Mouse (Mus musculus): ENCODE data around the gene E130208F15Rik.

E130208F15Rik gene

GRCm38 (mm10) chr7:30321539-30322284 lies at the start of gene E130208F15Rik:
Gene E130208F15Rik (plus strand): TSS chr7:30321740.
- DNase-seq = peak; percentile 89 to 94

- DNase-seq = no peak
These were observed 47.2 kb upstream of the E130208F15Rik start for GRCm38 (mm10) chr7:30274383-30274782.

GRCm38 (mm10) chr7:30278911-30279310 lies 42.6 kb upstream of the E130208F15Rik start:
- DNase-seq = peak in 1 of 2 experiments; percentile 18

DNA sequence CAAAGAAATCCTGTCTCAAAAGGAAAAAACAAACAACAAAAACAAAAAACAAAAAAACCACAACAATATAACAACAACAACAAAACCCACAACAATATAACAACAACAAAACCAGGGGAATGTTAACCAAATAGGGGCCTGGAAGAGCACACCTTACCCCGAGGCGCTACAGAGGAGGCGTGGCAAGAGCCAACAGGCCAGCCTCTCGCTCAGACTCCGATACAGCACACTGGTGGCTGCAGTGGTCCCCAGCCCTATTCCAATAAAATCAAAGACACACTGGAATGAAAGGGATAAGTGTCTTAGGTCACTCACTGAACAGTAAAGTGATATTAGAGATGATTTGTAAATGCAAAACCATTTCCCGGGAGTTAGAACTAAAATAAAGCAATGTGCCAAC lies 42.0 kb upstream of the E130208F15Rik start:
- peak in 1 of 2 experiments; percentile 20 for DNase-seq

DNA sequence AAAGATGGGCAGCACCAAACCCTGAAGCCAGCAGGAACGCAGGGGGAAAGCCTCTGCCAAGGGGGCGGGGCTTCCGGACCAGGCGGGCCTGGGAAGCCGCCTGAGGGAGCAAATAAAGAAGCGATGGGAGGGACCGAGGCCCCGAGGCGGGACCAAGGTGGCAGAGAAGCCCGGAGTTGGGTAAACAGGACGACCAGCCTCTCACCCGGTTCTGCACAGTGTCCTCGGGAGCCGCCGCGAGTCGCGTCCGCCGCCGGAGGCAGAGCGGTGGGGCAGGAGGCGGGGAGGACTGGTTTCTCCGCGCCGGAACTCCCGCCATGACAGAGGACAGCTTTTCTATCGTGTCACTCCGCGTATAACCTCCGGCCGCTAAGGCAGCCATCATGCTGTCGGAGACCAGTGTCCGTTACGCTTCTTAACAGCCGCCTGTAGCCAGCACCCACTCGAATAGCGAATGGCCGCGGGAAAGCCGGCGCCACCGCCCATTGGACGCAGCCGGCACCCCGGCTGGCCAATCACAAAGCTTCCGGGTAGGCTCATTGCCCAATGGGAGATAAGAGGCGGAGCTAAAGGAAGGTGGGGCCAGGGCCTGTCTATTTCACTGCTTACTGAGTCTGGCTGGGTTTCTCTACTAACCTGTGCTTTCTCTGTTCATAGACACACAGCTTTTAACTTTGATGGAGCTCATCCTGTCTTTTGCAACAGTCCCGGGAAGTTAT lies 41.4 kb upstream of the E130208F15Rik start, which contains the start of the genes Thap8 and Wdr62:
Gene Thap8, plus strand, starts transcription at position 144 of the 719 bp plus-strand sequence.
Gene Wdr62, minus strand, starts transcription at position 469 of the 719 bp plus-strand sequence.
- peak; percentile 94 to 95 for DNase-seq

DNA sequence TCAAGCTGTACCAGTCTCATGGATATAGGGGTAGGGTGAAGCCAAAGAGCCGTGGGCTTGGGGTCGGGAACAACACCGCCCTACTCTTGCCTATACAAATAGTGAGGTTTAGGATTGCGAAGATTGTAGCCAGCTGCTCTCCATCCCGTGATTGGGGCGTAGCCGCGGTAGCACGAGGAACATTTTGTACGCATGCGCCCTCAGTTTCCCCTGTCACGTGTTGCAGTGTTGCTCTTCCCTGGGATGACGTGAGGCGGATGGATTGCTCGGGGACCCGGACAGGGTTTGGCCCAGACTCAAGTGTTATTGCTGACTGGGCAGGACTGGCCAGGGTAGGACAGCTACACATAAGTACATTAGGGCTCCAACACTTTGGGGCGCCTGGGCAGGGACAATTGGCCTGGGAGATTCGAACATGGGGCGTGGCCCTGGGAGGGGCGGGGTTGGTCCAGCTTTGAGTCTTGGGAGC lies 40.8 kb upstream of the E130208F15Rik start:
- peak; percentile 86 to 91 for DNase-seq

DNA sequence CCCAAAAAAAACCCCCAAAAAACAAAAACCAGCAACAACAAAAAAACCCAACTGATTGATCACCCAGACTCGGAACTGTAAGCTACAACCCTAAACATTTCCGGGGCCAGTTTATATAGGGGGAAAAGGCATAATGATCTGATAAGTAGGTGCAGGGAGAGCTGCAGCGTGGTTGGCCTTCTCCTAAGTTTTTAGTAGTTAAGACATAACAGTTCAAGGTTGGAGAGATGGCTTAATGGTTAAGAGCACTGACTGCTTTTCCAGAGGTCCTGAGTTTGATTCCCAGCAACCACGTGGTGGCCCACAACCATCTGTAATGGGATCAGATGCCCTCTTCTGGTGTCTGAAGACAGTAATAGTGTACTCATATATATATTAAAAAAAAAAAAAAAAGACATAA lies 40.0 kb upstream of the E130208F15Rik start:
- DNase-seq = no peak

DNA sequence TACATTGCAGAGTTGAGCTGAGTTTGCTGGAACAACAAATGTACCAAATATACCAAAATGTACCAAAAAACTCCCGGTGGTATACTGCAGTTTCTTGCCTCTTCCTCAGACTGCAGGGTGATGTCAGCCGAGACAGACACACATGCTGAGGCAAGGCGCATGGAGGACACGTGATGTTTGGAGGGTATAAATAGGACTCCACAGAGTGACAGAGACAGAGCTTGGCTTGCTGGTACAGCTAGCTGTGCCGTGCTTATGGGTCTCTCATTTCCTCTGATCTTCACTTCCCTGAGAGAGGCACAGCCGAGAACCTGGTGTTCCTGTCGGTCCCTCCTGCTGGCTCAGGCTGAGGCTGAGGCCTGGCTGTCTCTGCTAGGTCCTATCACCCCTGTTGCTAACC lies 38.8 kb upstream of the E130208F15Rik start:
- no peak for DNase-seq

GRCm38 (mm10) chr7:30286701-30287410 lies 34.7 kb upstream of the E130208F15Rik start:
- DNase-seq = peak; percentile 49 to 53

- no peak for DNase-seq
These were observed 33.5 kb upstream of the E130208F15Rik start for GRCm38 (mm10) chr7:30288046-30288445.

DNA sequence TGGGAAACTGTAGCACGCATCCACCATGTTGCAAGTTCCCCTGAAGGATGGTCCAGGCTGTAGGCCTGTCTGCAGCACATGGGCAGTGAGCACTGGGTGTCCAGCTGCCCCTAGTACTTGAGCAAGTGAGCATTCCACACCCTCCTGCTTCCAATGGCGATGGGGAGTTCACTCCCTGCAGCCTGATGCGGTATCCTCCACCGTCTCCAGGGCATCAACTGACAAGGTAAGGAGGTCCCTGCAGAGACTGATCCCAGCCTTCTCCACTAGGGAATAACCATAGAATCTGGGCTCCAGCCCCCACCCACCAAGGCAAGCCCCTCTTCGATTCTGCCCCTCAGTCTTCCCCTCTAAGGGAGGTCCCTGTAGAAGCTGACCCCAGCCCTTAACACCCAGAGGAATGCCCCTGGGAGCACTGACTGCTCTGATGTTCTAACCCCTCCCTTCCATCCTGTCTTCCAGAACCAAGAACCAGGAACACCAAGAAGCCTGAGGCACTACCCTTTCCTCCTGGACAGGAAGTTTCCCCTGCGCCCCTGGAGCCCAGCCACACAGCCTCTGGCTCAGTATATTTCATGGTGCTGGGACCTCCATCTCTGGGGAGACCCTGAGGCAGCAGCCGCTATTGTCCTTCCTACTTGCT lies 32.3 kb upstream of the E130208F15Rik start:
- DNase-seq = no peak

DNA sequence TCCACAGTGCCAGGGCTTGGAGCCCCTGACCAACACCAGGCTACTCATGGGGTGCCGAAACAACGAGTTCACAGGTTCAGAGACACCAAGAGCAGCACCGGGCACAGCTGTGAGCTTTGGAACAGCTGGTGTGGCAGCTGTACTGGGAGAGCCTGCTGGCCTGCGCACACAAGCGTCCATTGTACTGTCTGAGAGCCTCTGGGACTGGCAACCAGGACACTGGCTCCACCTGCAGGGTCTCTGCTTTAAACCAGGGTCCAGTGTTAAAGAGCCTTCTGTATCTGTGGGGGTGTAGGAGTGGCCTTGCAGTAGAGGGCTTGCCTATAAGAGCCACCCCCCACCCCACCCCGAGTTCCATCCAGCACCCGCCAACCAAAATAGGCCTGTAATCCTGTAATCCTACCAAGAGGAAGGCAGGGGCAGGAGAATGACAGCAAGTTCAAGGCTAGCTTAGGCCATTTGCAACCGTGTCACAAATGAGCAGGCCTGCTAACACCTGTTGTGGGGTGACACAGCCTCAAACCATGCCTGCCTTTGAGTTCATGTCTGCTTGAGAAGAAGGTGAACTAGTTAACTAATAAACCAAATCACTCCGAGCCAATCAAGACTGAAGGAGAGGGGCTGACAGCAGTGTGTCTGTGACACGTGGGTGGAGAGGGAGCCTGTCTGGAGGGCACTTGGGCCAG lies 31.7 kb upstream of the E130208F15Rik start:
- no peak for DNase-seq

DNA sequence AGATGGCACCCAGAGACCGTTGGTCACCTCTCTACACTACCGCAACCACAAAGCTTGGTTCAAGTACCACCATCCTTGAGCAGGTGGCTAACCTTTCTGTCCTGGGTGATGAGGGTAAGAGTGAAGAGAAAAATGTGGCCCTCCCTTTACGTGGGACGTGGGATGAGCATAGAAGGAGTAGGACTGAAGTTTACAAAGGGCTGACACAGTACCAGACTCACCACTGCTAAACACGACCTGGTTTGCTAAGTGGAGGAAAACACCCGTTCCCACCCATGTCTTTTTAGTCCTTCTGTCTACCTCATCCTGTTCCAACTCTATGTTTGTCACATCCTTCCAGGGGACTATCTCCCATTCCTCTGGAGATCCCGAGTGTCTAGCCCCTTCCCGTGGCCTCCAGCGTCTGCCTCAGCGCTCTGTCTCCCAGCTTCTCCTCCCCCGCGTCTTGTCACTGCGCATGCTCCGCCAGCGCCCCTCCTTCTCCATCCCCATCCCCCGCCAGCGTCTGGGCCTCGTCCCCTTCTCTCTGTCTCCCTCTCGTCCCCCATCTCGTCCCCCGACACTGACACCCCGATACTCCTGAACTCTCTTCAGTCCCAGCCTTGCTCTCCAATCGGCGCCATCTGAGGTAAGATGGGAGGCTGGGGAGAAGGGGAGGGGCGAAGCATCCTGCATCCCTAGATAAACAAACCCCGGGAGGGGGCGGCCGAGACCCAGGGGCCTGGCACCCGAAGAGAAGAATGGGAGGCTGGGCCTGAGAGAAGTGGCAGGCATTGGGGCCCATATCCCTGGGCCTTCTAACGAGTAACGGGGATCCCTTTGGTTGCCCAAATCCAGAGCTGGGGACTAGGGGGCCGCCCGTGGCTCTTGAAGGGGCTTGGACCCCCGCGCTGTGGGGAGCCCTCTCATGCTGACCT lies 30.1 kb upstream of the E130208F15Rik start, which contains the start of gene Clip3:
Gene Clip3, plus strand, starts transcription at position 514 of the 917 bp plus-strand sequence.
- peak in 1 of 2 experiments; percentile 63 for DNase-seq

- DNase-seq = no peak
These were observed 27.7 kb upstream of the E130208F15Rik start for GRCm38 (mm10) chr7:30293795-30294194.

- no peak for DNase-seq
These were observed 27.2 kb upstream of the E130208F15Rik start for GRCm38 (mm10) chr7:30294296-30294695.

DNA sequence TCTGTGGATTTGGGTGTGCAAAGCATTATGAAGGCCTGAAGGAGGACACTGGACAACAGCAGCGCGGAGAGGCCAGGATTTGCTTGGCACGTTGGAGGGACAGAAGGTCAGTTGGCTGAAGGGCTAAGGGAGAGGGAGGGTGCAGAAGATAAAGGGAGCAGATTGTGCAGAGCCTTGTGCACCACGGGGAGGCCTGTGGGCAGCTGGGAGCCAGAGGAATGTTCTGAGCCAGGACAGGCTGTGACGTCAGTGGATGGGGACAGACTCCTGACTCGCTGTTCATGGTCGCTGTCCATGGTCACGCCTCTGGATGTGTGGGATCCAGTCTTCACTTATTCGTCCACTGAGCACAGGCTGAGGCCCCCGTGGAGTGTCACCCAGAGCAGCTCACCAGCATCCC lies 26.4 kb upstream of the E130208F15Rik start:
- DNase-seq = peak in 1 of 2 experiments; percentile 40

DNA sequence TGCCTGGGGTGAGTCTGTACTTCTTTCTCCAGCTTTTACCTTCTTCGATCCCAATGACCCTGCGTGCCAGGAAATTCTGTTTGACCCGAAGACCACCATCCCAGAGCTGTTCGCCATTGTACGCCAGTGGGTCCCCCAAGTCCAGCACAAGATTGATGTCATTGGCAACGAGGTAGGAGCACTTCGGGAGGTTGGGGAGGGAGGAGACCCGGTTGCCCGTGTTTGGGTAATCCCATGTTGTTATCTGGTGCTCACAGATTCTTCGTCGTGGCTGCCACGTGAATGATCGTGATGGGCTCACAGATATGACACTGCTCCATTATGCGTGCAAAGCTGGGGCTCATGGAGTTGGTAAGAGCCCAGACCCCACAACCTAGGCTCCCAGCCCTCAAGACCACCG lies 24.7 kb upstream of the E130208F15Rik start:
- no peak for DNase-seq

DNA sequence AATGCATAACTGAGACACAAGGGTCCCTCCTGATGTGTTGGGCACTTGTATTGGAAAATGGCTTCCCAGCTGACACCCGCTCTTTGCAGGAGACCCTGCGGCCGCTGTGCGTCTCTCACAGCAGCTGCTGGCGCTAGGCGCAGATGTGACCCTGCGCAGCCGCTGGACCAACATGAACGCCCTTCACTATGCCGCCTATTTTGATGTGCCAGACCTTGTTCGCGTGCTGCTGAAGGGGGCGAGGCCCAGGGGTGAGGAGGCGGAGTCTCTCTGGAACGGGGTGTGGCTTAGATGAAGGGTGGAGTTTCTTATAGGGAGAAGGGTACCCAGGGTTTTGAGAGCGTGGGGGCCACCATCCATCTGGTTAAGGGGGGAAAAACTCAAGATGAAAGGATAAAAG lies 24.3 kb upstream of the E130208F15Rik start:
- DNase-seq = no peak

DNA sequence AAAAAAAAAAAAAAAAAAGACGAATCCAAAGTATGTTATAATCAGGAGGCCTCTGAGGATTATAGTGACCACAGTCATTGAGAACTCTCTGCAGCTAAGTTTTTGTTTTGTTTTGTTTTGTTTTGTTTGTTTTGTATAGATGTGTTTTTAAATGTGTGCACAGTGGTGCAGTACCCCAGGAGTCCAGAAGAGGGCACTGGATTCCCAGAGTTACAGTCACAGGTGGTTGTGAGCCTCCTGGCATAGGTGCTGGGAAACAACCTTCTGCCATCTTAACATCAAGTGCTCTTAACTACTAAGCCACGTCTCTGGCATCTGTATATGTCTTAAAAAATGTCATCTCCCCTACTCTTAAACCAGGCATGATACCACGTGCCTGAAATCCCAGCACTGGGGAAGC lies 20.6 kb upstream of the E130208F15Rik start:
- peak in 1 of 2 experiments; percentile 57 for DNase-seq

GRCm38 (mm10) chr7:30306083-30306779 lies 15.3 kb upstream of the E130208F15Rik start:
- peak in 1 of 2 experiments; percentile 52 for DNase-seq

All from kidney, postnatal 36 days (tissue).